Mouse (Mus musculus) megakaryocyte-erythroid progenitor cell, adult 5-6 weeks (primary cell): ENCODE measurements around the gene Ing3. TPM values are rescaled to one million over a fixed set of nuclear protein-coding genes. Genes with fewer than 3 reads are reported as not detected.

Source experiments
- ATAC-seq: replicated peaks from 2 replicates; pipeline ENCODE4 v1.8.0; 2016; ENCODE audit warnings: mild to moderate bottlenecking, inconsistent platforms; ENCODE audit not compliant: severe bottlenecking, poor library complexity, low FRiP score, low TSS enrichment
- total RNA-seq, 2 experiments: library from RNA; stranded (forward) in 1 of 2; stranded (reverse) in 1 of 2; fragments of 200-1000, 215-1000 nt in 1 of 2; fragments of >200 nt in 1 of 2; fragmentation: Nextera tagmentation in 1 of 2; gene quantifications; 2 replicates each; pipeline ENCODE4 v1.2.3; 2014 to 2017

The Ing3 gene
- total RNA-seq (2014; fragmentation: Nextera tagmentation) (13.8 and 17.2 TPM in 2 replicates), total RNA-seq (2017) (24.2 and 29.4 TPM in 2 replicates)

- ATAC-seq: peak; percentile 95
Observed at GRCm38 (mm10) chr6:21949226-21949731, at the start of gene Ing3. Gene Ing3, plus strand, starts transcription at chr6:21949571.

GRCm38 (mm10) chr6:21909720-21910119, 39.7 kb upstream of the Ing3 start:
- ATAC-seq: no peak

GRCm38 (mm10) chr6:21910804-21911203, 38.6 kb upstream of the Ing3 start:
- no peak for ATAC-seq

GRCm38 (mm10) chr6:21916591-21916990, 32.8 kb upstream of the Ing3 start:
- ATAC-seq: no peak

- no peak for ATAC-seq
Observed at GRCm38 (mm10) chr6:21924150-21924549, 25.2 kb upstream of the Ing3 start.

GRCm38 (mm10) chr6:21937981-21938635, 11.3 kb upstream of the Ing3 start:
- ATAC-seq: no peak

GRCm38 (mm10) chr6:21949771-21950448, 539 bp downstream of the Ing3 start:
- ATAC-seq: peak; percentile 94

- no peak for ATAC-seq
Observed at GRCm38 (mm10) chr6:21950676-21951075, 1.3 kb downstream of the Ing3 start.

- 0 out of 2 replicates have a peak, but pooled peaks have one; percentile 28 for ATAC-seq
Observed at GRCm38 (mm10) chr6:21955468-21955867, 6.1 kb downstream of the Ing3 start.

GRCm38 (mm10) chr6:21958922-21959321, 9.6 kb downstream of the Ing3 start:
- ATAC-seq: no peak

GRCm38 (mm10) chr6:21959909-21960308, 10.5 kb downstream of the Ing3 start:
- ATAC-seq: no peak

GRCm38 (mm10) chr6:21977532-21977931, 28.2 kb downstream of the Ing3 start:
- ATAC-seq: no peak

GRCm38 (mm10) chr6:21981114-21981513, 31.7 kb downstream of the Ing3 start:
- no peak for ATAC-seq

- peak; percentile 85 for ATAC-seq
Observed at GRCm38 (mm10) chr6:21984990-21985731, 35.8 kb downstream of the Ing3 start.

- peak; percentile 72 for ATAC-seq
Observed at GRCm38 (mm10) chr6:21985732-21986540, 36.6 kb downstream of the Ing3 start, which contains the start of gene Cped1. Gene Cped1, plus strand, starts transcription at chr6:21985916.

- no peak for ATAC-seq
Observed at GRCm38 (mm10) chr6:21986660-21987331, 37.4 kb downstream of the Ing3 start.

- ATAC-seq: no peak
Observed at GRCm38 (mm10) chr6:21987554-21987953, 38.2 kb downstream of the Ing3 start.

GRCm38 (mm10) chr6:21988296-21988695, 38.9 kb downstream of the Ing3 start:
- ATAC-seq: no peak

GRCm38 (mm10) chr6:21989081-21989480, 39.7 kb downstream of the Ing3 start:
- no peak for ATAC-seq
